Mouse (Mus musculus) monocyte, adult 5-6 weeks (primary cell): ENCODE data around the gene Card19. TPM values are rescaled to one million over a fixed set of nuclear protein-coding genes. Genes with fewer than 3 reads are reported as not detected.
A peak's percentile ranks its signal among the peaks of the same experiment; 100 is the strongest.

Source experiments
- ATAC-seq: fragments of 153-309, 156-312 bp; replicated peaks from 2 replicates; pipeline ENCODE4 v1.8.0; 2017; ENCODE audit warnings: mild to moderate bottlenecking; ENCODE audit not compliant: low TSS enrichment, insufficient number of reproducible peaks, severe bottlenecking, poor library complexity, low FRiP score
- total RNA-seq: library from RNA; stranded (forward); fragments of 200-1000, 200-491, 200-594 nt; gene quantifications from 3 replicates; pipeline ENCODE4 v1.2.3, GENCODE M21; 2017

The Card19 gene
- total RNA-seq, 1 experiment from 2014 or later, result 27.8 TPM

DNA sequence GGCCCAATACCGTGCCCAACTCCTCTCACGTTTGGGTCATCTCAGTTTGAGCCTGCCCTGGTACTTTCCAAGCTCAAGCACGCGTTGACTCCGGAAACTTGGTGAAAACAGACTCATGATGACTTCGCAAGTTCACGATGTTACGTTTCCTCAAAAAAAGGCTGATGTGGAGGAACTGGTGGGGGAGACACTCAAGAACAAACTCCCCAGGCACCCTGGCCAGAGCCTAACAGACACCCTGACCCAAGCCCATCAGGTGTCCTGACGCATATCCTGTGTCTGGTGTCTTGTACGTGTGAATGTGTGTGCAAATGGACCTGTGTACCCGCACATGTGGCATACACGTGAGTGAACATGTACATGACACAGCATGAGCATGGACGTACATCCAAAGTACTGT is 15.1 kb downstream of the Card19 start:
- ATAC-seq, result peak; percentile 37

DNA sequence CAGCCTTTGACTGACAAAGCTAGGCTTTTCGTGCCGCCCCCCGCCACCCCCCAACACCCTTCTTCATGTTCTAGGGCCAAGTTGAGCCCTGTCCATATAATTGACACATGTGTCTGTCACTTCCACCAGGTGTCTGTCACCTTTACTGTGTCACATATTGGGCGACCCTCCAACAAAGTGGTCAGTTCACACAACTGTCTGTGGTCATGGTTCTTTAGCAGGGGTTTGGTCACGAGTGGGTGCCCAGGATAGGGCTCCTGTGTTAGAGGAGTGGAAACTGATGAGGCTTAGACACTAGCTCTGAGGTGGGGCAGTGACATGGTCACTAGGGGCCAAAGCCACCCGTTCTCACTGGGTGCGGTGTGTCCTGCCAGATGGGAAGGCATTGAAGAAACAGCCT is 15.9 kb downstream of the Card19 start:
- ATAC-seq, result no peak

DNA sequence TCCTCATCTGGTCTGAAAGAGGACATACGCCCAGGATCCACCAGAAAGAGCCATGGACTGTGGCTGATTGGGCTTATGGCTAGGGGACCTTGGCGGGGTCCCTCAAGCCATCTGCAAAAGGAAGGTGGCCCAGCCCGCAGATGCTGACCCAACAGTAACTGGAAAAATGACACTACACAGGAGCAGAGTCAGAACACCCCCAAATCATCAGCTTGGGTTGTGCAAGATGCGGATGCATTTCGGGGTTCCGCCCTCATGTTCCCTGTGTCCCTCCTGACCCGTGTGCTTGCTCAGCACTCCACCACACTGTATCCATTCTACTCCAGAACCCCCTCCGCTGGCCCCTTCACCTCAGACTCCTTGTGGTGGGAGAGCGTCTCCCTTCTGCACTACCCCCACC is 17.1 kb downstream of the Card19 start:
- no peak for ATAC-seq

DNA sequence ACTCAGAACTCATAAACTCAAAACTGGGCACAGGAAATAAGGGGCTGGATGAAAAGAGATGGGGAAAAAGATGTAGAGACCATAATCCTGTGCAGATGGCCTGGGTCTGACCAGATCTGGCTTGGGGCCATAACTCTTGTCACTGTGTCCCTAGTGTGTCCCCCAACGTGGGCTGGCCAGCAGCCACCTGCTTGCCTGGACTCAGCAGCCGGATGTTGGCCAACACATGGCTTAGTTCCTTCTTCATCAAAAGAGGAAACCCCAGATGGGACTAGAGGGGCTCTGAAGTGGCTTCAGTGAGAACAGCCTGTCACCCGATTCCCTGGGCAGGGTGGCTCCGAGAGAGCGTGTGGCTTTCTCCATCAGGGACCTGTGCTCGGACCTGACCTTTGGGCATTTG is 19.1 kb downstream of the Card19 start:
- peak; percentile 55 for ATAC-seq

DNA sequence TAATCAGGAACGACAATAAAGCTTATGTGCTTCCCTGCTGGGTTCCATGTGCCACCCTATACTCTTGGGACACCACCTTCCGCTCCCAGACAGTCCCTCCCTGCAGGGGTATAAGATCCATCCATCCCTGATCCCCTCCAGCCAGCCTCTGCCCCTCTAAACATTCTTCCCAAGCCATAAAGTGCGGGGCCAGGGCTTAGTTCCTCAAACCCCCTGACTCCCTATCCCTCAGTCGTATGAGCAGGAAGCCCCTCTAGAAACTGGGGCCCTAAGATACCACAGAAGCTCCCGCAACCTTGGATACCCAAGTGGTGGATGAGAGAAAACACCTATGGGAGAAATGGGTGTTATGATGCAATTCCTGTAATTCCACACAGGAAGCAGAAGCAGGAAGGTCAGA is 19.6 kb downstream of the Card19 start:
- ATAC-seq, result no peak

DNA sequence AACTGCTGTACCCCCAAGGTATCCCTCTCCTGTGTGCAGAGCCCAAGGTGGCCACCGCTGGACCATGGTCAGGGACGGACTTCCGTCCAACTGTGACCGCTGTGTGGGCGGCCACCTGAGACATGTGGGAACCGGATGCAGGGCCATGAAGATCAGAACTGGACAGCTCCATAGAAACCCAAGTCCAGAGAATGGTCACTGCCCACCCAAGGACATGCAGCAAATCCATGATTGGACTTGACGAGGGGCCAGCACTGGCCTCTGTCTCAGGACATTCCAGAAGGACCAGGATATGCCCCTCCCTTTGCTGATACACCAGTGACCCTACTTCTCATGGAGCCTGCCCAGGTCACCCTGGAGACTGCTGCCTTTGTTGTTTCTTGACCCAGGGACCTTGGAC is 20.2 kb downstream of the Card19 start:
- ATAC-seq, result no peak

DNA sequence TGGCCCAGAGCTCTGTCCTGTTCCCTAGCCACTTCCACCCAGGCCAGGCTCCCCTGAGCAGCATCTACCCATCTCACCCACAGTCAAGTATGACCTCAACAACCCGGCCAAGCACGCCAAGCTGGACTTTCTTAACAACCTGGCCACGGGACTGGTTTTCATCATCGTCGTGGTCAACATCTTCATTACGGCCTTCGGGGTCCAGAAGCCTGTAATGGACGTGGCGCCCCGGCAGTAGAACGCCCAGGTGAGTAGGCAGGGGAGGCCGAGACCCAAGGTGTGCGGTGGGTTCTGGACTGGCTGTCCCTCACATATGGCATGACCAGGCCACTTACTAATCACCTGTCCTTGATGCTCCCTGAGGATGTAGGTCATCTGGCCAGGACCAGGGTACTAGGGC is 21.0 kb downstream of the Card19 start:
- no peak for ATAC-seq

DNA sequence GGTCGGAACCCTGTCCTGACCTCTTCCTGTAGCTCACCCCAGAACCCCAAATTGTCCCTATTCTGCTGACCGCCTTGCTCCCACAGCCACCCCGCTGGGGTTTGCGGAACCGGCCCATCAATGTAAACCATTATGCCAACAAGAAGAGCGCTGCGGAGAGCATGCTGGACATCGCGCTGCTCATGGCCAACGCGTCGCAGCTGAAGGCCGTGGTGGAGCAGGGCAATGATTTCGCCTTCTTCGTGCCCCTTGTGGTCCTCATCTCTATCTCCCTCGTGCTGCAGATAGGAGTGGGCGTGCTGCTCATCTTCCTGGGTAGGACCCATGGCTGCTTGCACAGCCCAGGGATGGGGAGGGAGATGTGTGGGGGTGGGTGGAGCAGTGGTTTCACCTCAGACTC is 22.2 kb downstream of the Card19 start:
- no peak for ATAC-seq

DNA sequence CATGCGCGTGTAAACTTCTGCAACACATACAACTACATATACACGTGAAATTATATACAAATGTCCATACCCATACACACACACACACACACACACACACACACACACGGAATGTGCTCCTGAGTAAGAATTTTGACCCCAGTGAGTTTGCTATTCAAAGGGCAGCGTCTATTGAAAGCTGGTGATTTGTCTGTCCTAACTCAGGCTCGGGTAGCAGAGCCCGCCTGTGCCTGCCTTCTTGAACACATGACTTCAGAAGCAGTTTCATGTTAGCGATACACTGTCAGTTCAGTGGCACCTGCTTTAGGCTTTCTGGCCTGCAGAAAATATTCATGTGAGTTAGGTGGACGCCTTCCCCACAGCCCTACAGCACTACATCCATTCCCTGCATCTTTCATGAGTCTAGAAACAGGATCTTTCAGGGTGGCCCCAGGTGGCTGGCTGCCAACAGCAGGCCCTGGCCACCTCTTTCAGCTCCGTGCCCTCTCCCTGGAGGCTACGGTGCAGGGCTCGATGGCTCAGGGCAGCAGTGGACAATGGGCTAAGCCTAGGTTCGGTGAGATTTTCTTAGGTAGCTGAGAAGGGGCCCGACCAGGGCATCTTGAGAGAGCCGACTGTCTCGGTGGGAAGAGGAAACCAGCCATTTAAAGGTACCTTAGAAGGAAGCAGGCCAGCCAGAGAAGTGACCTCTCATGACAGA is 23.5 kb downstream of the Card19 start:
- ATAC-seq, result no peak

DNA sequence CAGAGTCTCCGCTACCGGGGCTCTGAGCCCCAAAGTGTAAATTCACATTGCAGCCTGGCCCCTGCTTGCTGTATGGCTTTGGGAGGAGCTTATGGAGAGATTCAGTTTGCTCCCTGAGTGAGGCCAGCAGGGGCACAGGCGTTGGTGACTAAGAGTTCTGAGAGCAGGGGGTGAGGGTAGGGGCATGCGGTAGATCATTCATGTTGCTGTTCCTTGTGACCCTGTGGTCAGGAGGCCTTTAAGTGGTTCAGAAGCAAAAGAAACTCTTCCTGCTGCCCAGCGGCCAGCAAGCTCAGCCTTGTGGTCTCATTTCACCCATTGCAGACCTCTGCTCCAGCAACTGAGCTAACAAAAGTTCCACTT is 24.2 kb downstream of the Card19 start:
- no peak for ATAC-seq

DNA sequence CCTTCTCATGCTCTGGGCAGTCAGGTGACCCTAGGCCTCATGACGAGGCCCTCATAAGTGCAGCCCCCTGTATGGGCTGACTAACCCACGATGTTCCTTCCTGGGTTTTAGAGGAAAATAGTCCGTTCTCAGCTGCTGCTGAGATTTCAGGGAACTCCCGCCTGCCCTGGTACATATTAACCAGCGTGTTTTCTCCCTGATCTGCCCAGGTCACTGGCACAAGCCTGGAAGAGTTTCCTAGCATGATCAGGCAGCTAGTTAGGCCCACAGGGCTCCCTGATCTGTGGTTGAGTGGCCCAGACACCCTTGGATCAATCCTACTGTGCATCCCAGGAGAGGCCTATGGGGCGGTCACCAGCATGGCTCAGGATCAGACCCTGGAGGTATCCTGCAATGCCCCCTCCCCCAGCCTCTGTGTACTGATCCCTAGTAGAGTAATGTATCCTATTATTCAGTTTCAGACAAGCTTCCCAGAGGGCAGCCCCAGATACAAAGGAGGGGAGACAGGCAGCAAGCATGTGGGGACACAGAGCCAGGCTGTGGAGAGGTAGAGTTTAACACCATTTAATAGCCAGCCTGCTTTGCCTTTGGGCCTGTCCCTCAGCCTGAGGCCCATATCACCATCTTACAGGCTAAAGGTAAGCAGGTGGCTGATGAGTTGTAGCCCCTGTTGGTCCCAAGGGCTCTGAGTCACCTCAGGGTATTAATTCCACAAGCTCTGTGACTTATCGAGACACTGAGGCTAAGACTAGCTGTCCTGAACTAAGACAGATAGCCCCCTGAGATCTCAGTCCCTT is 24.8 kb downstream of the Card19 start:
- ATAC-seq, result no peak

DNA sequence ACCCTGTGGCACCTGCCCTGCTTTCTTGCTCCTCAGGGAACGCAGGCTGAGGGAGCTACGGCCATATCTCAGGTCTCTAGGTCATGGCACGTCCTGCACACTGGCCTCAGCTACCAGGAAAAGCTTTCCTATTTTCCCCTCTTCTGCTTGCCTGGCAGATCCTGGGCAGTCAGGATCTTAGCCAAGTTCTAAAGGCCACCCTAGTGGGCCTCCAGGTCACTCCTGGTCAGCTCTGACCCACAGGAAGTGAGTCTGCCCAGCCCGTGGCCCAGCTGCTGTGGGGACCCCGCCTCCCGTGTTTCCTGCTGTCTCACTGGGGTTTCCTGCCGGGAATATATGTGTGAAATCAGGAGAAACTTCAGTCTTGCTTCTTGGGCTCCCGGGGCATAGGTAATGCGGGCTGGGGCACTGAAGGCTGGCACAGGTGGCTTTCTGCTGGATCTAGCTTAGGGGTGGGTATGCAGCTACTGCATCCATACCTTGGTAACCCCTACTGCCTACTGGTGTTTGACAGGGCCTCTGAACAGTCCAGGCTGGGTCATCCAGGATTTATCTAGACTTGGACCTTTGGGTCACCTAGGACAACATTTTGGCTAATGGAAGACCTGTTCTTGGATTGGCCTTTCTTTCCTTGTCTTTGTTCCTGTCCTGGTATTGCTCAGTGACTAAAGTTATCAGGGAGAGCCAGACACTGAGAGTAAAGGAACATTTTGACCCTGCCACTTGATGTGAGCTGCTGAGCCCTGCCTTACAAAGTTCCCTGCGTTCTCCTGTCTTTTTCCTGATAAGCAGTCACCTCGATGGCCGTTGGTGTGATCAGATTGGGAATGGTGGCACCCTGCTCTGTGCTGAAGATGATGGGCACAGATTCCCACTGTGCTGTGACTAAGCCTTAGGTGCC is 25.6 kb downstream of the Card19 start:
- ATAC-seq, result no peak

DNA sequence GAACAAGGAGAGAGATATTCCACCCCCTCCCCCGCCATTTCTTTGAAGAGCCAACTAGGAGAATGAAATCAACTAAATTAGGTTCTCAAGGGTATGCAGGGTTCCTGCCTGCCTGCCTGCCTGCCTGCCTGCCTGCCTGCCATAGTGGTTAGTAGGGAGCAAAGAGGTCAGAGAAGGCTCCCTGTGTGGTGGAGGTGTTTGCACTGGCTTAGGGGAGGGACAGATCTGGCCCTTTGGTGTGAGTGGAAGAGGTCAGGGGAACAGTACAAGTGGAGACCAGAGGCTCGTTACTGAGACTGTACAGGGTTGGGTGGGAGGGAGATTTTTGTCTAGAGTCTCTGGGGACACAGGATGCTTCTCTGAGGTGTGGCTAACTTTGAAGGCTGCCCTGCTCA is 26.9 kb downstream of the Card19 start:
- no peak for ATAC-seq

DNA sequence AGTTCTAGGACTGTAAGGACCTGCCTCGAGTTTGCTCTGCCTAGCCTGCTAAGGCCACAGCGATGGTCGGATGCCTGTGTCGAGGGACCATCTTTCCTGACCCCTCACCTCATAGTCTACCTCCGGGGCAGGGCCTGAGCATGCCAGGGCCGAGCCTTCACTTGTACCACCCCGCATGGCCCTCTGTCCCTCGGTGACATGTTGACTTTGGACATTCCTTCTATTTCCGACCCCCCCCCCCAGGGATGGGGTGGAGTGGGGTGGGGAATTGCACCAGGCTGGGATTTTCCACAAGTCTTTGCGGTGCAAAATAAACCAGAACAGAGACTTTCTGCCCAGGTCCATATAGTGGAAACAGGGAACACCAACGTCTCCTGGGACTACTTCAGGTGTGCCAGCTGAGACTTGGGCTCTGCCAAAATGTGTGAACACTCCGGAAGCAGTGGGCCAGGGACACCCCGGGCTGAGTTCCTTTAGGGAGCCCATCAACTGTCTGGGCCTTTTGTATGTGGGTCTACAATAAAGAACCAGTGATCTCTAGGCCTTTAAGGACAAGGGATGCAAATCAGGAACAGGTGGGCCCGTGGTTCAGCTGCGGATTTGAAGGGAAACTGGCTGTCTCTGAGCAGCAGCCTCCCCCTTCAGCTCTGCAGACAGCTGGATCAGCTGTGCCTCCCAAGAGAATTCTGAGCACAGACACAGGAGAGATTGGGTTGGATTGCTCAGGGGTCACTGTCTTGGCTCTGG is 27.4 kb downstream of the Card19 start:
- ATAC-seq, result no peak

DNA sequence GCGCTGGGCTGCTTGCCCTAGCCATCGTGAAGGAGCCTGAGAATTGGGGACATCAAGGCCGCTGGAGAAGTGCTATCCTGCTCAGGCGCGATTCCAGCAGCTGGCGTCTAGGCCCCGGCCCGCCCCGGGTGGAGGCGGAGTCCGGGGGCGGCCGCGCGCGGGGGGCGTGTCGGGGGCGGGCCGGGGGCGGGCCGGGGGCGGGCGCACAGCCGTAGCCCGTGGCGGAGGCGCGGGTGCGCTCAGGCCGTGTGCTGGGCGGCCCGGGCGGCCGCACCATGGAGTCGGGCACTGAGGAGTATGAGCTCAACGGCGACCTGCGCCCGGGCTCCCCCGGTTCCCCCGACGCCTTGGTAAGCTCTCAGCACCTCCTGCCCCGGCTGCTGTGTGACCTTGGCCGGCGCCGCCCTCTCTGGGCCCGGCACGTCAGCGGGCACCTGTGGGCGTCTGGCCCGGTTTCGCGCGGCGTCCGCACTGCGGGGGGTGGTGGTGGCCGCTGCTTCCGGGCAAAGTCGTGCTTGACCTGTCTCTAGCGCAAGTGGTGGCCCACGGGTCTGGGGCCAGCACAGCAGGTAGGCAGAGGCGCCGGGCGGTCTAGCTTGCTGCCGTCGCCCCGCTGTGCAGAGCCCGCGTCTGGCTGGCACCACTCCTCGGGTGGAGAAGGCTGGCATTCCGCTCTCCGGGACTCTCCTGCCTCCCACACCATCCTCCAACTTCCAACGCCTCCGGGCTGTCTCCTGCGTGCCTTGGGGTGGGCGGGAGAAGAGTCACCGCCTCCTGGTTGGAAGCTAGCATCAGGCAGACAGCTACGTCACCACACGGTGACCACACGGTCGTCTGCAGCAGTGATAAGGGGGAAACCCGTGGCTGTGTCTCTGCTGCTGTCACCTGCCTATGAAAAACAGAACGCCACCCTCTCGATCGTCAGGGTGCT is 28.3 kb downstream of the Card19 start, which contains the start of gene Ninj1:
TSS of gene Ninj1 (plus strand) at position 198 of the 931 bp plus-strand sequence.
- ATAC-seq, result peak; percentile 77

DNA sequence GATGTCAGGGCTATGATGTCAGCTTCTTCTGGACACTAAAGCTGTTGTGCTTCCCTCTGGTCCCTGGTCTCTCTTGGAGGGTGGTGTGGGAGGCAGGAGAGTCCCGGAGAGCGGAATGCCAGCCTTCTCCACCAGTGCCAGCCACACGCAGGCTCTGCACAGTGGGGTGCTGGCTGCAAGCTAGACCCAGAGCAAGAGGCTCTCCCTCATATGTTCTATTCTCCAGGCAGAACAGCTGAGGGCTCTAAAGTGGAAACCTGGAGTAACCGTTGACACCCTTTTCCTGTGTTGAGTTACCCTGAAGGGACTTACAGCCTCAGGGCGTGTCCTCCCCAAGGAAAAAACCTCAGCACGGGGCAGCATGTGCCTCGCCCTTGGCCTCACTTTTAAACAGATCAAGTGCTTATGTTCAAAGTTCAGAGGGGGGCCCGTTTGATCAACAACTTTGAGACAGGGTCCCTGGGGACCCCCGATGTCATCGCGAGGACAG is 29.0 kb downstream of the Card19 start:
- ATAC-seq, result no peak

DNA sequence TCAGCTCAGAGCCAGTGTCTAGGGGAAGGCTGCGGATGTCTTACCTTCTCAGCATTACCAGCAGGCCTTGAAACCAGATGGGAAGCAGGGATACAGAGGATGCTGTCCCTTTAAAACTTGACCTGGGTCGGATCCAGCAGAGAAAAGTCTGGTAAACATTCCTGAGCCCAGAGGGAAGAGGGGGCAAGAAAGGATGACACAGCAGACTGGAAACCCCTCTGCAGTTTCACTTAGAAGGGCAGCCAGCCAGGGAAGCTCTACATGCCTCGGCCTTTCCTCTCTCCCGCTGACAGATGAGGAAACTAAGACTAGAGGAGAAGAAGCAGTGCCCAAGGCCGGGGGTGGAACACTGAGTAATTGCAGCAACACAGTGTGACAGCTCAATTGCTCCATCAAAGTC is 32.2 kb downstream of the Card19 start:
- no peak for ATAC-seq

DNA sequence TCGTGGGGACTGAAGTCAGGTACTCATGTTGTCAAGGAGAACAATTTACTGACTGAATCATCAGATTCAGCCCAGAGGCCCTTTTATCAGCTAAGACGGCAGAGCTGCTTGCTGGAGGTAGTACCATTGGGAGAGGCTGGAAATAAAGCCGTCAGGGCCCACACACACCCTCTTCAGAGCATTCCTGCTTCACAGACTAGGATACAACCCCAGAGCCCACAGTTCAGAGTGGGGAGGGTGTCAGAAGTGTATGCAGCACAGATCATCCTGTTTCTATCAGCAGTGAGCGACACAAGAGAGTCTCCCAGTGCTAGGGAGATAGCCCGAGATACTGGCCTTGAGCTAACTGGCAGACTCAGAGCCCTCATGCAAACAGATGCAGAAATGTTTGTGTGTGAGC is 32.7 kb downstream of the Card19 start:
- ATAC-seq, result no peak
